Mouse (Mus musculus) embryonic facial prominence, embryonic 12.5 days (tissue): ENCODE measurements around the gene Abce1. TPM values are rescaled to one million over a fixed set of nuclear protein-coding genes. Genes with fewer than 3 reads are reported as not detected.
A peak's percentile ranks its signal among the peaks of the same experiment; 100 is the strongest.

Experiments used
- ATAC-seq: fragments of 200-750 bp; cut with Nextera tagmentation; 2 replicates; pipeline ENCODE4 v1.8.0; 2017; ENCODE audit not compliant: insufficient number of reproducible peaks, insufficient read depth, low FRiP score, low TSS enrichment
- H3K27ac ChIP-seq: fragments of 300-500 bp; sonication (generic); 2 replicates; pipeline ENCODE4 v1.5.1; 2016; ENCODE audit warnings: mild to moderate bottlenecking
- H3K27me3 ChIP-seq: fragments of 300-500 bp; sonication (generic); 2 replicates; pipeline ENCODE4 v1.6.1; 2016; ENCODE audit warnings: mild to moderate bottlenecking, moderate library complexity
- H3K36me3 ChIP-seq: fragments of 300-500 bp; sonication (generic); 2 replicates; pipeline ENCODE4 v1.6.1; 2016; ENCODE audit warnings: mild to moderate bottlenecking
- H3K4me1 ChIP-seq: fragments of 300-500 bp; sonication (generic); 2 replicates; pipeline ENCODE4 v1.6.1; 2016
- H3K4me2 ChIP-seq: fragments of 300-500 bp; sonication (generic); replicated peaks from 2 replicates; pipeline ENCODE4 v1.6.1; 2016; ENCODE audit warnings: mild to moderate bottlenecking, moderate library complexity
- H3K4me3 ChIP-seq: fragments of 300-500 bp; sonication (generic); 2 replicates; pipeline ENCODE4 v1.5.1; 2016; ENCODE audit warnings: mild to moderate bottlenecking
- H3K9ac ChIP-seq: fragments of 300-500 bp; sonication (generic); 2 replicates; pipeline ENCODE4 v1.6.1; 2016; ENCODE audit warnings: mild to moderate bottlenecking, moderate library complexity
- H3K9me3 ChIP-seq: fragments of 300-500 bp; sonication (generic); 2 replicates; pipeline ENCODE4 v1.6.1; 2016; ENCODE audit warnings: mild to moderate bottlenecking, moderate library complexity
- WGBS: fragments of 180-500 bp; shearing (Covaris S2); methylation state at CpG from one replicate; pipeline ENCODE4 v1.1.7; 2016; 5-methylcytosine and 5-hydroxymethylcytosine counted together
- polyA plus RNA-seq: library from polyadenylated mRNA; unstranded; fragments of >200 nt; fragmentation: Nextera tagmentation; extraction: Ambion mirVana; gene quantifications from 2 replicates; pipeline ENCODE4 v1.2.1, GENCODE M21; 2016

Abce1 gene
- polyA plus RNA-seq, 1 experiment from 2014 or later = 120 TPM

DNA sequence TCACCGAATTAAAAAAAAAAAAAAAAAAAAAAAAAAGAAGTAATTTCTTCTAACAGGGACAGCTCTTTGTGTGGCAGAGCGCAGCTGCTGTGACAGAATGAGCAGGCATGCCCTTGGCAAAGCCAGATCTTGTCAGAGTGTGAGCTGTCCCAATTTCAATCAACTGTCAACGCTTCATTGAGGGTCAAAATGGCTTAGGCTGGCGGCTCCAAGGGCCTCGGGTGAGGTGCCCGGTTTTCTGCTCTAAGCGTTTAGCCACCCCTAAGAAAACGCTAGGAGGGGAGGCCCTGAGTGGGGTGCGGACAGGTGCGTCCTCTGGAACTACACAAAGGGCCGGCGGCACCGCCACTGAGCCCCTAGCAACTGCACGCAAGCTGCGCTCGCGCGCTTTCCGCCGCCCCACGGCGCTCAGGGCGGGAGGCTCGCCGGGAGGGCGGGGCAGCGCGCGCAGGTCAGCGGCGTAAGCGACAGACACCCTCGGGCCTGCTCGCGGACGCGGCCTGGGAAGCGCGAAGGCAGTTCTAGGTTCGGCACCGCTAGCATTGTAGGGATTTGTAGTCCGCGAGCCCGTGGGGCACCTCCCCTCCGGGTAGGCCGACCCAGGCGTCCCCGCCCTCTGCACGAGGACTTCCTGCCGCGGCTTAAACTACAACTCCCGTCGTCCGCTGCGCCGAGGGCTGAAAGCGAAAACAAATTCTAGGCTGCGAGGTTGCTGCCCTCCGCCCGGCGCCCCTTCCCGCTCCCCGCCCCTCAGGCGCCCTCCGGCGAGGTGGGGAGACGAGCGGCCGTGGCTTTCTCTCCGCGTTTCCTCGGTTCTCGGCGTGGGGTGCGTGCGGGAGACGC is 72.6 kb downstream of the Abce1 start:
- H3K36me3 ChIP-seq = peaks cover under 1% of the 10 kb centered on the region; the same call in 1 of the 2 replicates
- H3K27me3 ChIP-seq = no peaks in the 10 kb centered on the region
- peak overlapping the region; percentile 81 for H3K4me3 ChIP-seq
- H3K9me3 ChIP-seq = no peaks in the 10 kb centered on the region
- peak overlapping the region; percentile 90 for H3K9ac ChIP-seq
- ATAC-seq = peak; percentile 100
- H3K4me1 ChIP-seq = peaks cover 21% of the 10 kb centered on the region
- H3K27ac ChIP-seq = peak overlapping the region; percentile 95
- H3K4me2 ChIP-seq = peak overlapping the region; percentile 70
- WGBS = under 1% methylated on average over 73 of the region's 77 CpGs

- Histone ChIP-seq H3K27ac (no peak overlapping the region), H3K9ac (no peak overlapping the region), H3K27me3 (no peaks in the 10 kb centered on the region), H3K36me3 (no peaks in the 10 kb centered on the region), H3K9me3 (no peaks in the 10 kb centered on the region), H3K4me1 (peaks cover 21% of the 10 kb centered on the region), H3K4me3 (peak overlapping the region; percentile 81), H3K4me2 (peak overlapping the region; percentile 70)
- WGBS = 13% methylated on average over 11 of the region's 11 CpGs
- ATAC-seq = no peak
These were observed 73.4 kb downstream of the Abce1 start for GRCm38 (mm10) chr8:79638001-79638706.

- no peak overlapping the region for H3K4me2 ChIP-seq
- H3K9ac ChIP-seq = no peak overlapping the region
- no peak overlapping the region for H3K27ac ChIP-seq
- H3K4me1 ChIP-seq = peaks cover 17% of the 10 kb centered on the region
- no peak overlapping the region for H3K4me3 ChIP-seq
- no peaks in the 10 kb centered on the region for H3K9me3 ChIP-seq
- WGBS = 84% methylated on average over 3 of the region's 3 CpGs
- no peak for ATAC-seq
- no peaks in the 10 kb centered on the region for H3K36me3 ChIP-seq
- H3K27me3 ChIP-seq = no peaks in the 10 kb centered on the region
These were observed 74.3 kb downstream of the Abce1 start for GRCm38 (mm10) chr8:79637237-79637636.

GRCm38 (mm10) chr8:79636151-79636550 is 75.4 kb downstream of the Abce1 start:
- no peak overlapping the region for H3K4me3 ChIP-seq
- 68% methylated on average over 1 of the region's 1 CpGs for WGBS
- H3K4me2 ChIP-seq = no peak overlapping the region
- H3K27ac ChIP-seq = no peak overlapping the region
- H3K9ac ChIP-seq = no peak overlapping the region
- no peaks in the 10 kb centered on the region for H3K36me3 ChIP-seq
- H3K27me3 ChIP-seq = no peaks in the 10 kb centered on the region
- no peaks in the 10 kb centered on the region for H3K9me3 ChIP-seq
- H3K4me1 ChIP-seq = peaks cover 6% of the 10 kb centered on the region
- ATAC-seq = no peak

- 75% methylated on average over 1 of the region's 1 CpGs for WGBS
- no peak overlapping the region for H3K9ac ChIP-seq
- no peak overlapping the region for H3K27ac ChIP-seq
- no peaks in the 10 kb centered on the region for H3K36me3 ChIP-seq
- H3K4me2 ChIP-seq = no peak overlapping the region
- H3K27me3 ChIP-seq = no peaks in the 10 kb centered on the region
- H3K9me3 ChIP-seq = no peaks in the 10 kb centered on the region
- H3K4me1 ChIP-seq = no peaks in the 10 kb centered on the region
- no peak overlapping the region for H3K4me3 ChIP-seq
- ATAC-seq = no peak
These were observed 76.0 kb downstream of the Abce1 start for GRCm38 (mm10) chr8:79635491-79635890.

Other genes with a start within 250 kb of the Abce1 start
- gene Otud4, start 72.1 kb downstream of the Abce1 start, polyA plus RNA-seq = 16.2 and 16.9 TPM in 2 replicates
- 38.5 and 43.6 TPM in 2 replicates for gene Anapc10, start 80 bp upstream of the Abce1 start, polyA plus RNA-seq